Mouse (Mus musculus) liver, adult 2 months (tissue): ENCODE data around the gene Gm13697.

Experiments
- CTCF ChIP-seq: fragments of 200-500 bp; IDR thresholded peaks from 2 replicates; pipeline ENCODE4 v1.5.1; 2011; ENCODE audit warnings: low read depth, low read length, control low read depth
- POLR2A ChIP-seq: fragments of 200-500 bp; IDR thresholded peaks from 2 replicates; pipeline ENCODE4 v1.6.1; 2011; ENCODE audit warnings: low read length, control low read depth; ENCODE audit not compliant: insufficient read depth; ENCODE audit errors: extremely low read depth

DNA sequence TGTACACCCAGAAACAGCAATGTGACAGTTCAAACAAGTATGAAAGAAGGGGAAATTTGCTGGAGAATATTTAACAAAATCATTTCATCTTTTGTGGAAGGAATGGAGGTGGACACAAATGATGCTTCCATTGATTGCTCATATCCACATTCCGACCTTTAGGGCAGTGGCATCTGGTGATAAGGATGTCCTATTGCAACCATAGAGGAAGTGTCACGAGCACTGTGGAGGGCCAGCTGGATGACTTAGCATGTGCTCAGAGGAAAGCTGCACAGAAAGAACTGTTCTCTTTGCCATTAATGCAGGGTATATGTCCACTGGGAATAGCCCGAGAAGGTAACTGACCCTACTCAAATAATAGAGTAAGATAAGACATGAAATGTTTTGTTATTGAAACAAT, 25.3 kb downstream of the Gm13697 start:
- TF ChIP-seq CTCF: no peak
- TF ChIP-seq POLR2A: no peak
